Mouse (Mus musculus) testis, adult 2 months (tissue): ENCODE data around the gene Tiam1. TPM values are rescaled to one million over a fixed set of nuclear protein-coding genes. Genes with fewer than 3 reads are reported as not detected.

ENCODE experiments used
- H3K27ac ChIP-seq: fragments of 200-500 bp; 2 replicates; pipeline ENCODE4 v1.5.1; 2012; ENCODE audit warnings: low read depth, low read length; ENCODE audit not compliant: control insufficient read depth, insufficient read depth
- H3K27me3 ChIP-seq: fragments of 200-500 bp; 2 replicates; pipeline ENCODE4 v1.6.1; 2012; ENCODE audit warnings: mild to moderate bottlenecking, low read length, moderate library complexity; ENCODE audit not compliant: control insufficient read depth, insufficient read depth
- H3K36me3 ChIP-seq: fragments of 200-500 bp; 2 replicates; pipeline ENCODE4 v1.6.1; 2012; ENCODE audit warnings: mild to moderate bottlenecking, low read length; ENCODE audit not compliant: control insufficient read depth, insufficient read depth
- H3K4me1 ChIP-seq: fragments of 200-500 bp; 2 replicates; pipeline ENCODE4 v1.6.1; 2012; ENCODE audit warnings: low read length; ENCODE audit not compliant: control insufficient read depth, insufficient read depth
- H3K4me3 ChIP-seq: fragments of 200-500 bp; 2 replicates; pipeline ENCODE4 v1.5.1; 2012; ENCODE audit warnings: low read depth, mild to moderate bottlenecking, low read length, moderate library complexity, mixed read lengths; ENCODE audit not compliant: control insufficient read depth
- CTCF ChIP-seq: fragments of 200-500 bp; IDR thresholded peaks from 2 replicates; pipeline ENCODE4 v1.5.1; 2012; ENCODE audit warnings: low read depth, mild to moderate bottlenecking, inconsistent platforms, low read length, moderate library complexity; ENCODE audit not compliant: control insufficient read depth, insufficient read depth, insufficient replicate concordance
- POLR2A ChIP-seq: fragments of 200-500 bp; IDR thresholded peaks from 2 replicates; pipeline ENCODE4 v1.6.1; 2012; ENCODE audit warnings: low read depth, mild to moderate bottlenecking, inconsistent platforms, low read length, moderate library complexity; ENCODE audit not compliant: control insufficient read depth
- polyA plus RNA-seq: library from polyadenylated mRNA; depleted of rRNA; stranded (reverse); fragments of >200 nt; gene quantifications from 2 replicates; pipeline ENCODE4 v1.2.3, GENCODE M21; 2012

Tiam1 gene
- polyA plus RNA-seq, 1 experiment: 9.6 TPM

DNA sequence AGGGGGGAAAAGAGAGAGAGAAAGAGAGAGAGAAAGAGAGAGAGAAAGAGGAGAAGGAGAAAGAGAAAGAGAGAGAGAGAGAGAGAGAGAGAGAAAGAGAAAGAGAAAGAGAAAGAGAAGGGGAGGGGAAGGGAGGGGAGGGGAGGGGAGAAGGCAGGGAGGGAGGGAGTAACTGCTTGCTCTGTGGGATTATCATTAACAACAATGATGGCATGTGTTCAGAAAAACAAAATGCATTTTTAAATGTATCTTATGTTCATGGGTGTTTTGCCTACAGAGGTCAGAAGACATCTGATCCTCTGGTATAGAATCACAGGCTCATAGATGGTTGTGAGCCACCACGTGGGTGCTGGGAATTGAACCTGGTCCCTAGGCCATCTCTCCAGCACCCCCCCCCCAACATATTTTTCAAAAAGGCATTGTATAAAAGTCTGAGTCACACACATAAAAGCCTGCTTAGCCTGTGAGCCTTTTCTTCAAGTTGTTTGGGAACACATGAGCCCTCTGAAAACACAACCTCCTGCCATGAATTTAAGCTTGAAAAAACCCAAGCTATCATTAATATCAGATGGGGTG, 237.8 kb downstream of the Tiam1 start:
- no peak overlapping the region for H3K27ac ChIP-seq
- TF ChIP-seq POLR2A (no peak), CTCF (no peak)
- H3K4me3 ChIP-seq: no peak overlapping the region
- no peaks in the 10 kb centered on the region for H3K36me3 ChIP-seq
- no peaks in the 10 kb centered on the region for H3K27me3 ChIP-seq
- H3K4me1 ChIP-seq: no peaks in the 10 kb centered on the region

DNA sequence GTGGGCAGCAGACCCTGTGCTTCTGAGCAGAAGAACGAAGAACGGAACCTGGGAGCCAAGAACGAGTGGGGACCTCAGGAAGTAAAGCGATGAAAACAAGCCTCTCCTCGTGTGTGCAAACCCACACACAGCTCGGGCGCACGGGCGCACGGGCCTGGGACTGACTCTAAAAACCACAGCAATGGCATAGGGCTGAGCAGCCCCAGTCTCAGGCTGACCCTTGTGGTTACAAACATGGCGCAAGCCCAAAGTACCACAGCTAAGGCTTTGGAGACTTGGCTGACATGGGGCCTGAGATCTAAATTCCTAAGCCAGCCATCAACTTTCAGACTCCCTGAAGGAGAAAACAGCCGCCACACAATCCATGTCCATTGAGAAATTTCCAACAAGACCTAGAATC, 239.4 kb downstream of the Tiam1 start:
- Histone ChIP-seq H3K4me1 (no peaks in the 10 kb centered on the region), H3K27me3 (no peaks in the 10 kb centered on the region), H3K27ac (no peak overlapping the region), H3K36me3 (no peaks in the 10 kb centered on the region), H3K4me3 (no peak overlapping the region)
- TF ChIP-seq CTCF (no peak), POLR2A (no peak)

DNA sequence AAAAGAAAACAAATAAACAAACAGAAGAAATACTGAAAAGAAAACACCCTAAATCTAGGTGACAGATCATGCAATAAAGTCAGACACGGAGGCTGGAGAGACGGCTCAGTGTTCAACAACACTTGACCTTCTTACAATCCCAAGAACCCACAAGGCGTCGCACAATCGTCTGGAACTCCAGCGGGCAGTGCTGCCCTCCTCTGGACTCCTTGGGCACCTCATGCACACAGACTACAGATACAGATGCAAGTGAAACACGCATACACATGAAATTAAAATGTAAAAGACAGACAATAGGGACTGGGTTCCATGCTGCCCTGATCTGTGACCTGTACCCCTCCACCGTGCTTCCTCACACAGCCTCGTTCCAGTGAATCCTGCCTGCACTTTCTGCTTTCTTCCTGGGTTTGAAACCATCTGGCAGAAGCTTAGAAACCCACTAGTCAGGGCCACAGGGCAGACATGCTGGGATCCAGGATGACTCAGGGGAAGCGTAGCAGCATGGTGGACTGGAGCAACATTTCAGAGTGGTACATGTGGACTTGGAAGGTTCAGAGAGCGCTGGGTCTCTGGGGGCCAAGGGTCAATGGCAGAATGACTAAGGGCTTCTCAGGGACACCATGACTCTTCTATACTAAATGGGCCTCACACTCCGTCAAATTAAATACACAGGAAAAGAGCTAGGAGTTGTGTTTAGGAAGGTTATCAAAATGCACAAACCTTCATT, 240.8 kb downstream of the Tiam1 start:
- H3K4me1 ChIP-seq: no peaks in the 10 kb centered on the region
- no peak overlapping the region for H3K4me3 ChIP-seq
- no peaks in the 10 kb centered on the region for H3K36me3 ChIP-seq
- H3K27ac ChIP-seq: no peak overlapping the region
- no peaks in the 10 kb centered on the region for H3K27me3 ChIP-seq
- TF ChIP-seq POLR2A (no peak), CTCF (no peak)

DNA sequence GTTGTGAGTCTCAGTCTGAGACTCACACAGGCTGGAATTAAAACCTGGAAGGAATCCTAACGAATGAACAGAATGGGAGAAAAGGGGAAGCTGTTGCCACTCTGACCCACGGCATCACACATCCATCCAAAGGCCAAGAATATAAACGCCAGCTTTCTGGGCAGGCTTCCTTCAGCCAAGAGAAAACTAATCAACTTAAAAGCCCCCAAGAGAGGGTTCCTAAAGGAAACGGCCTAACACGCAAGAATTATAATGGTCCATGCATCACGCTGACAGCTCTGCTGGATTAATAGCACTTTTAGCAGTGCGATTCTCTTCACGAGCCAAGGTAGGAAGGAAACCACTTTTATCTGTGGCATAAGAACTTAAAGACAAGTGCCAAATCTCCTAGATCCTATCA, 242.9 kb downstream of the Tiam1 start:
- Histone ChIP-seq H3K4me1 (no peaks in the 10 kb centered on the region), H3K4me3 (no peak overlapping the region), H3K27me3 (no peaks in the 10 kb centered on the region), H3K27ac (no peak overlapping the region), H3K36me3 (no peaks in the 10 kb centered on the region)
- TF ChIP-seq CTCF (no peak), POLR2A (no peak)

DNA sequence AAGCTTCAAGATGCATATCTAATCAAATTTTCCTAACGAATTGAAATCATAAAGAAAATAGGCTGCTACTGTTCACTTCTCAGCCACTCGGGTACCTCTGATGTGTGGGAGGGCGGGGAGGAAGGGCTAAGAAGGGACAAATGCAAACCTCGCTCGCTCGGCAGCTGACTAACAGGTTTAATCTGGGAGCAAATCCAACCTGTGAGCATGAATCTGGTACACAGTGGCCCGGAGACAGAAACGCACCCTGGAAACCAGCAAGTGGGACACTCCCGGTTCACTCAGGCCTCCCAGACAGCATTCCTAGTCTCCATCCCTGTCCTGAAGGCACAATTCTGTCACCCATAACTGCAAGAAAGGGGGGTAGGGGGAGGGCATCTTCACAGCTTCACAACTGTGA, 244.4 kb downstream of the Tiam1 start:
- TF ChIP-seq CTCF (no peak), POLR2A (no peak)

DNA sequence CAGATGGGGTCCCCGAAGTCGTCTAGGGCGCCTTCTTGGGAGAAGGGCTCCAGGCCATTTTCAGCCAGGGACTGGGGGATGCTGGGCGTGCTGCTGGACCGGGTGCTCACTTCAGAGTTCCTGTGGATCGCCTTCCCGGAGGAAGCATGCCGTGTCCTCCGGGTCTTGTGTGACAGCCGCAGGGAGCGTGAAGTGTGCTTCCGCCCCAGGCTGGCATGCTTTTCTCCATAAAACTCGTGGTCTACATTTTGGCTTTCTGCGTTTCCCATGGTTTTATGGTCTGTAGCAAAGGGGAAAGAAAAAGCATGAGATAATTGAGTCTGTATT, 245.3 kb downstream of the Tiam1 start:
- H3K4me3 ChIP-seq: no peak overlapping the region
- H3K27ac ChIP-seq: no peak overlapping the region
- TF ChIP-seq POLR2A (no peak), CTCF (no peak)
- H3K4me1 ChIP-seq: no peaks in the 10 kb centered on the region
- no peaks in the 10 kb centered on the region for H3K27me3 ChIP-seq
- no peaks in the 10 kb centered on the region for H3K36me3 ChIP-seq

More for the DNA sequence above, 244.4 kb downstream of the Tiam1 start:
- H3K36me3 ChIP-seq: no peaks in the 10 kb centered on the region
- H3K4me1 ChIP-seq: no peaks in the 10 kb centered on the region
- no peaks in the 10 kb centered on the region for H3K27me3 ChIP-seq
- no peak overlapping the region for H3K4me3 ChIP-seq
- no peak overlapping the region; the same call in 1 of the 2 replicates for H3K27ac ChIP-seq

DNA sequence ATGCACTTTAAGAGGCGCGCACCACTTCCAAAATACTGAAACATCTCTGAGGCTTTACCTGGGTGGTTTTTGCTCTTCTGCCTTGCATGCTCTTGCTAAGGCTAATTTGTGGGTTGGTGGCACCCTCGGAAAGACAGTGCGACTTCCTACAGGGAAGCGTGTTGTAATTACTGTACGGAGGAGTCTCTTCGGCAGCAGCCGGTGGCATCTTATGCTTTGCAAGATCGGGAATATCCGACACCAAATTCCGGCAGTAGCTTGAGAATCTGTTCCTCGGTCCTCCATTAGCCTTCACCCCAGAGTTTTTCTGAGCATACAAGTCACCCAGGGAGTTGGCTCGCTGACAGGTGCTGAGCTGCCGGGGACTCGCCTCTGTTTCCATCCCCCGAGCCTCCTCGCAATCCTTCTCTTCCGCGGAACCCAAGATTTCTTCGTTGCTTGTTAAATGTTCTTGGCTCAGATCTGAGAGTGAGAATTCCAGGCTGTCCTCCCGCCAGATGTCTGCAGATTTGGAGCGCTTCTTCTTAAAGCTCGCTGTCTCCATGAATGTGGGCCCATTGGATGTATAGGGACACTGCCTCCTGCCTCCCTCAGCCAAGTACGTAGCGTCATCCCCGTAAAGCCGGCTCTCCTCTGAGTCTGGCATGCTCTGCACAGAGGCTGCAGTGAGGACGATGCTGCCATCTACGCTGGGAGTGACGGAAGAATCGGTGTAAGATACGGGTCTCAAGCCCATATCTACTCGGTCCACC, 245.8 kb downstream of the Tiam1 start:
- TF ChIP-seq POLR2A (no peak), CTCF (no peak)
- Histone ChIP-seq H3K4me1 (no peaks in the 10 kb centered on the region), H3K27me3 (no peaks in the 10 kb centered on the region), H3K36me3 (no peaks in the 10 kb centered on the region), H3K4me3 (no peak overlapping the region), H3K27ac (no peak overlapping the region)
